ENCODE assay signal across 7 mouse cellular contexts in the genomic region with DNA sequence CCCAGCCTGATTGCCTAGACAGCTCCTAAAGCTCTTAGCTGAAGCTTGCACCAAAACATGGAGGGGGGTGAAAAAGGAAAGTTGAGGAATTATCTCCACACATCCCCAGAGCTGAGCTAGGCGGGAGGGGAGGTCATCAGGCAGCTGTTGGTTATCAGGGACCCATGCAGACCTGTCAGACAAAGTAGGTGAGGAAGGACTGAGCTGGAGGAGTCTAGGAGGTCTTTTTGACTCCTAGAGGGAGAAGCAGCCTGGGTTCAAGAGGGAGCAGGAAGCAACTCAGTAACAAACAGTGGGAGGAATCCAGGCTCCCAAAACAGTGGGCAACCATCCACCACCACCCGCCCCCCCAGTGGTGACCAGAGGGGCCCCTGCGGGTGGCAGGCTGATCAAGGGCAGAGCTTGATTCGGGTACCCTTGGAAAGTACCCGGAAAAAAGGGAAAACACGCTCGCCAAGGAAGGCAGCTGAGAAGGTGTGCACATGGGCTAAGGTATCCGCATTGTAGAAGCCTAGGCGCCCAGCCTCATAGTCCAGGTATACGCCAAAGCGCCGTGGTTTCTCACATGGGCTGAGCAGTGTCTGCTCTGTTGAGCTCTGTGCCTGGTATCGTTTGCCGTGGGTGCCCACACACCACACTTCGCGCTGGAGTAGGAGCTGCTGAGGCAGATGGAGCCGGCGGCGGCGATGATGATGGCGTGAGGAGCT. TPM values are rescaled to one million over a fixed set of nuclear protein-coding genes. Genes with fewer than 3 reads are reported as not detected.
DNase-seq lines count a peak whose midpoint lies in the region; ATAC-seq lines count a peak whose summit lies in the region.

No protein-coding gene starts in this region.

- peaks cover 4% of the 10 kb centered on the region for H3K4me1 ChIP-seq in lung, embryonic 16.5 days (replicated peaks; ENCODE audit: control insufficient read depth, insufficient read depth, low read length)
- peaks cover 14% of the 10 kb centered on the region for H3K4me1 ChIP-seq in limb, embryonic 15.5 days

- H3K36me3 ChIP-seq in lung, embryonic 16.5 days (ENCODE audit: control insufficient read depth, insufficient read depth, low read length) = peaks cover 76% of the 10 kb centered on the region
- peaks cover 99% of the 10 kb centered on the region for H3K36me3 ChIP-seq in limb, embryonic 15.5 days

- no peak overlapping the region for H3K27ac ChIP-seq in lung, embryonic 16.5 days (ENCODE audit: low read length)
- peak overlapping the region; percentile 47; the same call in 1 of the 2 replicates for H3K27ac ChIP-seq in limb, embryonic 15.5 days

- DNase-seq in lung, postnatal 14 days = no peak
- DNase-seq in frontal cortex, postnatal 36 days (ENCODE audit: low spot score in 2 of 2) = peak; percentile 55 to 57
- peak; percentile 49 for DNase-seq in right cerebral cortex, postnatal 25 days
- no peak for DNase-seq in urinary bladder, postnatal 25 days (ENCODE audit: low spot score)
- no peak for DNase-seq in testis, postnatal 14 days (ENCODE audit: low spot score)

- peak; percentile 44; the same call in 1 of the 2 replicates for ATAC-seq in lung, embryonic 16.5 days (ENCODE audit: low read depth)
- peak; percentile 37; the same call in 1 of the 2 replicates for ATAC-seq in limb, embryonic 15.5 days (ENCODE audit: insufficient number of reproducible peaks, low FRiP score, low TSS enrichment, low read depth)

- H3K9me3 ChIP-seq in lung, embryonic 16.5 days (ENCODE audit: control insufficient read depth, low read length) = no peaks in the 10 kb centered on the region
- H3K9me3 ChIP-seq in limb, embryonic 15.5 days = no peaks in the 10 kb centered on the region

- no peak overlapping the region for H3K4me3 ChIP-seq in lung, embryonic 16.5 days (ENCODE audit: low read length)
- no peak overlapping the region for H3K4me3 ChIP-seq in limb, embryonic 15.5 days

- 56% methylated on average over 21 of the region's 21 CpGs for WGBS in lung, embryonic 16.5 days
- WGBS in limb, embryonic 15.5 days = 60% methylated on average over 21 of the region's 21 CpGs

- no peak overlapping the region for H3K4me2 ChIP-seq in lung, embryonic 16.5 days (ENCODE audit: low read depth, low read length)
- H3K4me2 ChIP-seq in limb, embryonic 15.5 days = no peak overlapping the region

- no peaks in the 10 kb centered on the region for H3K27me3 ChIP-seq in lung, embryonic 16.5 days (ENCODE audit: control insufficient read depth, insufficient read depth, low read depth, low read length)
- no peaks in the 10 kb centered on the region for H3K27me3 ChIP-seq in limb, embryonic 15.5 days

- H3K9ac ChIP-seq in lung, embryonic 16.5 days (ENCODE audit: low read length) = no peak overlapping the region
- H3K9ac ChIP-seq in limb, embryonic 15.5 days = no peak overlapping the region

RNA-seq across cellular contexts. Expression of a gene that starts 6.9 kb away (rescaled TPM):
- polyA plus RNA-seq in lung, embryonic 16.5 days (2015; fragmentation: Nextera tagmentation; extraction: Ambion mirVana) = 657 and 669 TPM in 2 replicates
- polyA plus RNA-seq in limb, embryonic 15.5 days (2015; fragmentation: Nextera tagmentation; extraction: Ambion mirVana) = 646 and 717 TPM in 2 replicates

RNA-seq across cellular contexts. Expression of a gene that starts 10.1 kb away (rescaled TPM):
- 6.4 and 6.6 TPM in 2 replicates for polyA plus RNA-seq in lung, embryonic 16.5 days (2015; fragmentation: Nextera tagmentation; extraction: Ambion mirVana)
- polyA plus RNA-seq in limb, embryonic 15.5 days (2015; fragmentation: Nextera tagmentation; extraction: Ambion mirVana) = 5.6 and 7.8 TPM in 2 replicates

RNA-seq across cellular contexts. Expression of a gene that starts 18.9 kb away (rescaled TPM):
- 0.51 and 1.2 TPM in 2 replicates for polyA plus RNA-seq in lung, embryonic 16.5 days (2015; fragmentation: Nextera tagmentation; extraction: Ambion mirVana)
- polyA plus RNA-seq in limb, embryonic 15.5 days (2015; fragmentation: Nextera tagmentation; extraction: Ambion mirVana) = 2.0 and 2.8 TPM in 2 replicates

RNA-seq across cellular contexts. Expression of a gene that starts 19.4 kb away (rescaled TPM):
- polyA plus RNA-seq in lung, embryonic 16.5 days (2015; fragmentation: Nextera tagmentation; extraction: Ambion mirVana) = 1.7 and 2.6 TPM in 2 replicates
- 2.0 and 3.0 TPM in 2 replicates for polyA plus RNA-seq in limb, embryonic 15.5 days (2015; fragmentation: Nextera tagmentation; extraction: Ambion mirVana)

Comparison
In these comparisons a context has a peak if more than half of its experiments do, and no peak if none do; other contexts are left out.
1. DNase-seq: peak in frontal cortex, postnatal 36 days (2 of 2) and right cerebral cortex, postnatal 25 days (single experiment); none in lung, postnatal 14 days (single experiment), urinary bladder, postnatal 25 days (single experiment) and testis, postnatal 14 days (single experiment).